Mouse (Mus musculus) WW6 (cell line): ENCODE results near the gene Catspere2.
"Not testable (repeated sequence)": the region's sequence is repeated elsewhere in the genome, so short reads cannot be mapped to it uniquely, and the experiment has no call there.

Source experiments
- DNase-seq: peaks from one replicate; pipeline ENCODE4 v3.0.0-alpha.2; 2013; ENCODE audit warnings: low read depth, low spot score

Gene Catspere2

DNA sequence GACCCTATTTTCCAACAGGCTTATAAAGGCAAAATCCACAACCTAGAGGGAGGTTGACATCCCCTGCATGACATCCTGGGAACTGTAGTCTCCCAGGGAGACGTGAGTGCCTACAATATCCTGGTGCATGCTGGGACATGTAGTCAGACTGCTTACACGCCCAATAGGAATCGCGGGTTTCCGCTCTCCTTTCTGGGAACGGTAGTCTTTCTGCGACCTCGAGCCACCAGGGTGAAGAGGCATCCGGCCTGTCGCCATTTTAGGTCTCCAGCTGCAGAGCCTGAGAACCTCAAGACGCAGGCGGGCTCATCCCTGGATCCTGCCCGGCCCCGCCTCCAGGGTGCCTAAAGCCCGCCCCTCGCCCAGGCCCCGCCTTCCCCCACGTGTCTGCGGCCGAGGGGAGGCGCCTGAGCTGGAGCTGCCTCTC, at the start of gene Catspere2:
TSS of gene Catspere2 (plus strand) at position 400 of the 427 bp plus-strand sequence.
- DNase-seq, result peak; percentile 77

DNA sequence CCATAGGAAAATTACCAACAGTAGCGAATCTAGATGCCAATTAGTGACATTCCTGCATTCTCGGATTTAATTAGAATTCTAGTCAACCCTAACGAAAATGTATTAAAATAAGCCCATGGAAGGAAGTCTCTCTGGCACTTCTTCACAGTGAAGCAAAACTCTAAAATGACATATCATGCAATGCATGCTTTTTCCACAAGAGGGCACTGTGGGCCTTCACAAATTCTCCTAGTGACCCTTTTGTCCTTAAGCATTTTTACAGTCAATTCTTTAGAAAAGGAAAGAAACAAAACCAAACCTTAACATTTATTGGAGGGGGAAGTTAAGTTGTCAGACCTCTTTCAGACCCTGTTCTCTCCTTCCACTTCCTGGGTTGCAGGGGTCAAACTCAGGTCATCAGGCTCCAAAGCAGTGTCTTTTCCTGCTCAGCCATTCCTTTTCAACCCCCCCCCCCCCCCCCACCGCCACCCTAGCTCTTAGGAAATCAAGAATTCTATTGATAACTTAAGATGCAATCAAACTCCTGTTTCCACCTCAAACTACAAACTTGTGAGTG, 42.7 kb upstream of the Catspere2 start:
- DNase-seq, result not testable (repeated sequence)

DNA sequence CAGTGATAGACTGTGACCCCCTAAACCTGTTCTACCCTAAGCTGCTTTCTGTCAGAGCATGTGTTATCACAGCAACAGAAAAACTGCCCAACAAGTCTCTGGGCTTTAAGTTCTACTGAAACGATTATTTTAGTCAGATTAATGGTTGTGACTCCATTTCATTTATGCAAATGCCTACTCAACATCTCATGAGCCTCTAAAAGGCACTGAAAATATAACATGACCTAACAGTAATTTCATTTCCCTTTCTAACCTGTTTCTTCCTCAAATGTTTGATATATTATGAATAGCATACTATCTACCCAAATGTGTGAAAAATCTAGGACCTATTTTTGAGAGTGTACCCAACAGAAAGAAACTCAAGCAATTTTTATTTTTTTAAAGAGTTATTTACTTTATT, 1.9 kb upstream of the Catspere2 start:
- no peak for DNase-seq

DNA sequence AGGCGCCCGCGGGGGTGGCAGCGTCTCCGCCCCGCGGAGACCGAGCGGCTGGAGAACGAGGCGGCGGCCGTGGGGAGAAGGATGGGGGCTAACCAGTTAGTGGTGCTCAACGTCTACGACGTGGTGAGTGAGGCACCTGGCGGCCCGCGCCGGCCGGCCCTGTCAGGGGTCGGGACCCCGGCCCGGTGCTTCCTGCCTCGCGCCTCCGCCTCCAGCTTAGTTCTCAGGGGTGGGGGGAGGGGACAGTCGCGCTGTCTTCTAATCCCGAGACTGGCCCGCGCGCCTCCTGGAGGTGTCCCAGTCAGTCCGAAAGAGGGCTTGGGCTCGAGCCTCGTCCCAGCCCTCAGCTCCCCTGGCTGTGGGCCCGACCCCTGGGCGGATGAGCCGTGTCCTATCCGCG, 359 bp downstream of the Catspere2 start:
- not testable (repeated sequence) for DNase-seq

DNA sequence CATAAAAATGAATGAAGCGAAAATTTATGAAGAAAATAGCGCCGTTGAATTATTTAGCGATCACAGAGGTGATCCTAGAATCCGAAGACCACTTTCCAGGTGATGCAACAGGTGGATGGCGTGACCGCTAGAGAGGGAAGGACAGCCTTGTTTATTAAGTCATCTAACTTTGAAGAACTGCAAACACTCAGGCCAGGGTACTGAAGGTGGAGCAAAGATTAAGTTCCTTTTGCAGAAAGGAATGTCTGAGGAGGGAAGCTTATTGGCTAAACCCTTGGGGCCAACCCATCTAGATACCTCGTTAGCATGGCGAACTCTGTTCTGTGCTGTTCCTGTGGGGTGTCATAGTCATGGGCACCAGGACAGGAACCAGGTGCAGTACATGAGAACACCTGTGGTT, 983 bp downstream of the Catspere2 start:
- no peak for DNase-seq

DNA sequence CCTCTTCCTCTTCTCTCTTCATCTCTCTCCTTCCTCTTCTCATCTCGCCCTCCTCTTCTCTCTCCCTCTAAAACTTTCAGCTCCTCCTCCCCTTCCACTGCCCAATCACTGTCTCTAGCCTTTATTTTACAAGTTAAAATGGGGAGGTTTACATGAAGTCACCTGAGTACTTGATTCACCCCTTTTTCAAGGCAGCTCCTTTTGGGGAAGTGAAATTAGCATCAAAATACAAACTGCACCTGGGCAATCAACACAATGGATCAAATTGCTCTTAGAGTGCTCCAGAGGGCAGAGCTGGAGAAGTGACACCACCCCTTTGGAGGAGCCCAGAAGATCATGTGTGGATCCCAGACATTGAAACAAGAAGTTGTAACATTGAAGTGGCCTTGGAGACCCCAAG, 4.3 kb downstream of the Catspere2 start:
- DNase-seq, result not testable (repeated sequence)

DNA sequence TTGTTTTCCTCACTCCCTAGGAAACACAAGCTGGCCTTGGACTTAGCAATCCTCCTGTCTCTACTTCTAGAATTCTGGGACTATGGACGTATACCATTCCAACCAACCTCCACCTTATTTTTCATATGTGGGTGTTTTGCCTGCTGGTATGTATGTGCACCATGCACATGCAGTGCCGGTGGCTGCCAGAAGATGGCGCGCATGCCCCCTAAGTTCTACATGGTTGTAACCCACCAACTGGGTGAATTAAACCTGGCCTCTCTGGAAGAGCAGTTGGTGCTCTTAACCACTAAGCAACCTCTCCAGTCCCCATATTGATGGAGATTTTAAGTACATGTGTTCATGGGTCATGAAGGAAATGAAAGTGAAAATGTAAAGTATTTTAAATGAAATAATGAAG, 89.6 kb downstream of the Catspere2 start:
- not testable (repeated sequence) for DNase-seq

DNA sequence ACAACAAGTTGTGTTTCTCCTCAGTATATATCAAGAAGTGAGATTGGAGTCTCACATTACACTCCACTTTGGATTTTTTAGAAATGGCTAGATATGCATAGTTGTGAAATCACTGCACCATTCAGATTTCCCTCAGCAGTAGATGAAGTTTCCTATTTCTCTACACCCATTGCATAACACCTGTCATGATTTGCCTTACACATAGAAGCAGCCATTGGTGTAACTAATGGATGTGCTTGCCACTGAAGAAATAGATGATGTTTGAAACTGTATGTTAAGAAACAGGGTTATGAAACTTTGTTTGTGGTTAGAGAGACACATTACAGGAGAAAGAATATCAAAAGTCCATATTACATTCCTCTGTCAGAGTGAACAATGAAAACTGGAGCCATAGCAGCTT, 114.6 kb downstream of the Catspere2 start:
- DNase-seq, result not testable (repeated sequence)

DNA sequence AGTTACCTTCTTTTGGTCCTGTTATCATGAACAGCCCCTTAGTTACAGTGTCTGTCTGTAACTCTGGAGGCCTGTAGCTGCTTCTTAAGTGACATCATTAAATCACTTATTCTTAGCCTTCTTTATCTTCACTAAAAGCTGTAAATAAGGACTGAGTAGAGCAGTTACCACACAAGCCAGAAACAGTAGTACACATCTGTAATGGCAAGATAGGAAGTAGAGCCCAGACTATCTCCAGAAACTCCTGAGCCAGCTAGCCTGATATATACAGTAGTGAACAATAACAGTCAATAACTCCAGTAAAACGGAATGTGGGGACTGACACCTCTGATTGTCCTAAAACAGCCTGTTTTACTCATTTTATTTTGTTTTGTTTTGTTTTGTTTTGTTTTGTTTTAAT, 125.3 kb downstream of the Catspere2 start:
- DNase-seq, result not testable (repeated sequence)

DNA sequence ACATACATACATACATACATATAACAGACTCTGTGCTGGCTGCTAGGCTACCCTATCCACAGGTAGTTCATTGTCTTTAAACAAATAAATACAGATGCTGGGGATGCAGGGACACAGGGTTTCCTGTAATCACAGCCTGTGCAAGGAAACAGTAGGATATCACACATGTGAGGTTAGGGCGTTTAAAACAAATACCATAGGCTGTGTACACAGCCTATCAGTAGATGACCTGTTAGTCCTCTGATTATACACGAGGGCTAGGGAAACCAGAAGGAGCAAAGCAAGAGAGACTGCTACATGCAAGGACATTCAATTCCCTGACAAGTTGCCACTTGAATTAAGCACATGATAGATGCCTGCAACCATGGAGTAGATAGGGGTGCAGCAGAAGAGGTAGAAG, 139.0 kb downstream of the Catspere2 start:
- DNase-seq, result not testable (repeated sequence)

DNA sequence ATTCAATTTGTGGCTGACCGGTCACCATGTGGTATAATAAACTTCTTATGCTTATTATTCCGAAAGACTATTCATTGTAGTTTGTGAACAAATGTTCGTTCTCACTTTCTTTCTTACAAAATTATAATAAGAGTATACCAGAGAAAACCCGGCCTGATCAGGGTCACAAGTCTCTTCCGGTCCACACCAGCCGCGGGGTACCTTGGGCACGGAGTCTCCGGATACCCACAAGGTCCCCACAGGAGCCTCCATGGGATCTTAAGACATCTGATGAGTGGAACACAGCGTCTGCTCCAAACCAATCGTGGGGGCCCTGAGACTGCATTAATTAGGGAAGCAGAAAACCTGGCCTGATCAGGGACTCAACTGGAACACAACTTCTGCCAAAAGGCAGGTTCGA, 151.1 kb downstream of the Catspere2 start:
- no peak for DNase-seq

DNA sequence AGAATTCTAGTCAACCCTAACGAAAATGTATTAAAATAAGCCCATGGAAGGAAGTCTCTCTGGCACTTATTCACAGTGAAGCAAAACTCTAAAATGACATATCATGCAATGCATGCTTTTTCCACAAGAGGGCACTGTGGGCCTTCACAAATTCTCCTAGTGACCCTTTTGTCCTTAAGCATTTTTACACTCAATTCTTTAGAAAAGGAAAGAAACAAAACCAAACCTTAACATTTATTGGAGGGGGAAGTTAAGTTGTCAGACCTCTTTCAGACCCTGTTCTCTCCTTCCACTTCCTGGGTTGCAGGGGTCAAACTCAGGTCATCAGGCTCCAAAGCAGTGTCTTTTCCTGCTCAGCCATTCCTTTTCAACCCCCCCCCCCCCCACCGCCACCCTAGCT, 163.3 kb downstream of the Catspere2 start:
- not testable (repeated sequence) for DNase-seq

DNA sequence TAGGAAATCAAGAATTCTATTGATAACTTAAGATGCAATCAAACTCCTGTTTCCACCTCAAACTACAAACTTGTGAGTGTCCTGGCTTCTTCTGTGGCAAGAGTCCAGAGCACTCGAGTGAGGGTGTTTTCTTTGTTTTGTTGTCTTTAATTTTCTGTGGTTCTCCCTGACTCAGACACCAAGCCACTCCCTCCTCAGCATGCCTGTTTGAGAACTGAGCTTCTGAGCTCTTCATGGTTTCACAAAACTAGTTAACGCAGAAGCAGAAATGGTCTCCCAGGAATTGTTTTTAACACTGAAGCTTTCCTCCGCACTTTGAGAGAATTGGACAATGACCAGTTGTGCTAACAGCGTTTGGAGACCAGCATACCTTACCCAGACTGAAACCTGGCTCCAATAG, 163.7 kb downstream of the Catspere2 start:
- not testable (repeated sequence) for DNase-seq

DNA sequence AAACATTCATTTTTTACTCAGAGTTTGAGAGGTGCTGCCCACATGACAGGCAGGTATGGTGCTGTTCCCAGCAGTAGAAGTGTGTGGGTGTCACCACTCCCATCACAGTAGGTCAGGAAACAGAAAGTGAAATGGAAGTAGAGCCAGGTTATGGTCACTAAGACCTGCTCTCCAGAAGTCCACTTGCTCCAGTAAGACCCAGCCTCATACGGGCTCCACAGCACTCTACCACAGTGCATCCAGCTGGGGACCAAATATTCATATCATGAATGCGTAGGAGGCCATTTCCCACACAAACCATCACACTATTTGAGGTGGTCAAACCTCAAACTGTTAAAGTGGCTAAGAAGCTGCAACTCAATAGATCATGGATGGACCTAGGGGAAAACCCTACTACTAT, 199.0 kb downstream of the Catspere2 start:
- DNase-seq, result no peak

DNA sequence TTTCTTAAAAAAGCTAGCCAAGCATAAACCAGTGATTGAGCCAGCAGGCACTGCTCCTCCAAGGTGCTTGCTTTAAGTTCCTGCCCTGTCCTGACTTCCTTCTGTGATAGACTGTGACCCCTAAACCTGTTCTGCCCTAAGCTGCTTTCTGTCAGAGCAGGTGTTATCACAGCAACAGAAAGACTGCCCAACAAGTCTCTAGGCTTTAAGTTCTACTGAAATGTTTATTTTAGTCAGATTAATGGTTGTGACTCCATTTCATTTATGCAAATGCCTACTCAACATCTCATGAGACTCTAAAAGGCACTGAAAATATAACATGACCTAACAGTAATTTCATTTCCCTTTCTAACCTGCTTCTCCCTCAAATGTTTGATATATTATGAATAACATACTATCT, 202.4 kb downstream of the Catspere2 start:
- DNase-seq, result no peak

DNA sequence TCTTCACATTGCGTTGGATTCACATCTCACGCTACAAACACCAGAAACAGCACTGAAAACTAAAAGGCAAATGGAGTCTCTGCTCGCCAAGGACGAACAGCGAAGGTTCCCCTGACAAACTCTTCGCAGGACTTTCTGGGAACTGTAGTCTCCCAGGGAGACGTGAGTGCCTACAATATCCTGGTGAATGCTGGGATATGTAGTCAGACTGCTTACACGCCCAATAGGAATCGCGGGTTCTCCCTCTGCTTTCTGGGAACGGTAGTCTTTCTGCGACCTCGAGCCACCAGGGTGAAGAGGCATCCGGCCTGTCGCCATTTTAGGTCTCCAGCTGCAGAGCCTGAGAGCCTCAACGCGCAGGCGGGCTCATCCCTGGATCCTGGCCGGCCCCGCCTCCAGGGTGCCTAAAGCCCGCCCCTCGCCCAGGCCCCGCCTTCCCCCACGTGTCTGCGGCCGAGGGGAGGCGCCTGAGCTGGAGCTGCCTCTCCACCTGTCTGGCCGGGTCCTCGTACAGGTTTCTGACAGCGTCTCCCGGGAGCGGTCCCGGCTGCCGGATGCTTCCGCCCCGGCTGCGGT, 204.1 kb downstream of the Catspere2 start, which contains the start of gene Desi2:
TSS of gene Desi2 (plus strand) at position 202 of the 576 bp plus-strand sequence.
- DNase-seq, result peak; percentile 82

DNA sequence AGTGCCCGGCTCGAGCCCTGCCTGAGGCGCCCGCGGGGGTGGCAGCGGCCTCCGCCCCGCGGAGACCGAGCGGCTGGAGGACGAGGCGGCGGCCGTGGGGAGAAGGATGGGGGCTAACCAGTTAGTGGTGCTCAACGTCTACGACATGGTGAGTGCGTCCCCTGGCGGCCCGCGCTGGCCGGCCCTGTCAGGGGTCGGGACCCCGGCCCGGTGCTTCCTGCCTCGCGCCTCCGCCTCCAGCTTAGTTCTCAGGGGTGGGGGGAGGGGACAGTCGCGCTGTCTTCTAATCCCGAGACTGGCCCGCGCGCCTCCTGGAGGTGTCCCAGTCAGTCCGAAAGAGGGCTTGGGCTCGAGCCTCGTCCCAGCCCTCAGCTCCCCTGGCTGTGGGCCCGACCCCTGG, 204.6 kb downstream of the Catspere2 start:
- DNase-seq, result not testable (repeated sequence)

DNA sequence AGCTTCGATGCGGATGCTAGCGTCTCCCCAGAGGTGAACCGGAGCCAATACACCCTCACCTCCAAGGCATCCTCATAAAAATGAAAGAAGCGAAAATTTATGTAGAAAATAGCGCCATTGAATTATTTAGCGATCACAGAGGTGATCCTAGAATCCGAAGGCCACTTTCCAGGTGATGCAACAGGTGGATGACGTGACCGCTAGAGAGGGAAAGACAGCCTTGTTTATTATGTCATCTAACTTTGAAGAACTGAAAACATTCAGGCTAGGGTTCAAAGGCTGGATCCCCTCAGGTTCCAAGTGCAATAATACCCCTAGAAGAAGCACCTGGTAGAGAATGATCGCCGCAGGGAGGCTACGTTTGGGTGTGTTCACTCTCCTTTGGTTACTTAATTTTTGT, 205.2 kb downstream of the Catspere2 start:
- no peak for DNase-seq

DNA sequence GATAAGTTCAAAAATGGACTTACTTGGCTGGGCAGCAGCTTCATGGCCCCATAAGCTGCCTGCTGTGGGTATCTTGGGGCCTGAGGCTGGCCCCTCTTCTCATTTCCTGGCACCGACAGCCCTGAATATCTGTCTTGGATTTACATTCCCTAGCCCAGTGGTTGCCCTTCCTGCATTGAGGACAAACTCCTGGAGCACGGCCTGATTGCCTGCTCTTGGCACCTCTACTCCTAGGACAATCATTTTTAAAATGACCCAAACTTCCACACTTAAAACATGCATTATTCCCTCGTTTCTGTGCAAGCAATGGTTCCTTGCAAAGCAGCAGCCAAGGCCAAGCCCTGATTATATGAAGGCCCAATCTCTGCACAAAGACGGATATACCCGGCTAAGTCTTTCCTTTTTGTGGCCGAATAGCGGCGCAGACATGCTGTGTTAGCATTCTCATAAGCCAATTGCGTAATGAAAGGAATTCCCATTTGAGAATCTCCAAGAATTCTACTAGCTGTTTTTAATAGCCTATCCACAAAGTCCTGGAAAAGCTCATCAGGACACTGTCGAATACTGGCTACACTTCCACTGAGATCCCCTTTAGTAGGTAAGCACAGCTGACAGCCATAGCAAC, 222.6 kb downstream of the Catspere2 start:
- DNase-seq, result no peak

DNA sequence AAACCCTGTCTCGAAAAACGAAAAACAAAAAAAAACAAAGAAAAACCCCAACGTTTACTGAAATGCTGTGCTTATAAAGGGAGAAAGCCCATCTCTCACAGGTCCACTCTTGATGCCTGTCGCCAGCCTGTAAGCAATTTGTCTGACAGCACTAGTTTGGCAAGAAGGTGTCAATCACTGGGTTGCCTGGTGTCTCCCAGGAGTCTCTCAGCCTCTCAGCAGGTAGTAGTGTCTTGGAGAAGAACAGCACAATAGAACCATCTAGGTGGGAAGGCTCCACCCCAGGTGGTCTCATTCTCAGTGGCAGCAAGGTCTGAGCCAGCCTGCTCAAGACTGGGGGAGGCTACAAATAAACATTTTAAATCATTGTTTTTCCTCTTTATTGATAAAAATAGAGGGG, 224.6 kb downstream of the Catspere2 start:
- not testable (repeated sequence) for DNase-seq

DNA sequence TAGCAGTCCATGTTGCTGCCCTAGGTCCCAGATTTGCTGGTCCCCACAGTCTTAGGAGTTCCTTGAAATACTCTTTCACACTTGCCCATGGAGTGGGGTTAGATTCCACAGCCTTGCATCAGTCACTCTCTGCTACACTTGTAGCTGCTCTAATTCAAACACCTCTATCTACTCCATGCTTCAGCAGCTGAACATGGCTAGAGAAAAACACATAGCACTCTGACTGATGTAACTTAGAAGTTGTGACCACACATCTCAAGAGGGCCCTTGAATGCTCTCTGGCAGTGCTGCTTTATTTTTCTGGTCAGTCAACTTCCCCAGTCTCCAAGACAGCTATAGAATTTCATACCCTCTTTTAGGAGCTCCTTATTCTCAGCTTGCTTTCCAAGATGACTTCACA, 226.7 kb downstream of the Catspere2 start:
- DNase-seq, result no peak

DNA sequence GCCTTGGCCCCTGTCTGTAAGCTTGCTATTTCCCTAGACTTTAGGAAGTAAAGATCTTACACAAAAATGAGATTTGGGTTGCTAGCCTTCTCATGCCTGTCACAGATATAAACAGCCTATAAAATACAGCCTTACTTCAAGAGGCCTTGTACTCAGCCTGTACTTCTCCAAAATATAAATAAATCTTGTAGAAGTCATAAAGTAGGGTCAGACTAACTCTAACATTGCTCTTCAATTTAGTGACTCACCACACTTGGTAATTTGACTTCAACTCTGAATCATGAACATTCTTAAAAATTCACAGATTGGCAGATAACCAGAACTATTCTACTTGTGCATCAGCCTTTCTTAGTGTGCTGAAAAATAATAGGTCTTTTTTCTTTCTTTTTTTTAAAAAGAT, 233.9 kb downstream of the Catspere2 start:
- DNase-seq, result no peak

DNA sequence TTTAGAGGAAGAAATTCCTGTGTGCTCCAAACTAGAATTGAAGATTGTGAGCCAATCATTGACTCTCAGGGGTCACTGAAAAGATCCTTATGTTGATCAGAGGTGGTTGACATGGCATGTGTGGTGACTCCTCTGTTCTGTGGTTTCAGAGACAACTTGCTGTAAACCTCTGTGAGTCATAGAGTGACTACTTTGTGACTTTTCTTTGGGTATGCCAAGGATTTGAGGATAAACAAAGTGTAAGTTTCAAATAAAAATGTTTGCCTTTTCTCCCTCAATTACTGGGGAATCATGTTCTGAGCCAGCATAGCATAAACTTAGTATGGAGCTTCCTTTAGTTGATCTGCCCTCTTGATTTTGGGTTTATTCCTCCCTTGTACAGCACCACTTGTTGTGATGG, 235.1 kb downstream of the Catspere2 start:
- DNase-seq, result no peak
